In the genomic region with DNA sequence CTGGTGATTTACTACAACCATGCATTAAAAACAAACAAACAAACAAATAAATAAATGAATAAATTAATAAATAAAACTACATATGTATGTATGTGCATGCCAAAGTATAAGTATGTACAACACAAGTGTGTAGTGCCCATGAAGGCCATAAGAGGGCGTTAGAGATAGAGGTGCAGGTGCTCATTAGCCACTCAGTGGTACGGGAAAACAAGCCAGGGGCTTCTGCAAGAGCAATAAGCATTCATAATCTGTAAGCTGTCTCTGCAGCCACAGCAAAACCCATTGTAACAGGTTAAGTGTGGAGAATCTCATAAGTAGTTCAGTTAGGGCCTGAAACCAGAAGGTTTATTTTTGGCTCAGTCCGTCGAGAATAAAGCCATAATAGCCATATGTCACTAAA, we compare ENCODE assay signal across 9 mouse cellular contexts. TPM values are rescaled to one million over a fixed set of nuclear protein-coding genes. Genes with fewer than 3 reads are reported as not detected.
A peak's percentile ranks its signal among the peaks of the same experiment; 100 is the strongest.
DNase-seq lines count a peak whose midpoint lies in the region; ATAC-seq and TF ChIP-seq lines count a peak whose summit lies in the region.
"Had no signal": no experiment of that assay in that cellular context is flagged by ENCODE, and none has a peak within 500 bp of the region (broad histone marks: within the 10 kb centered on the region; RNA-seq: fewer than 3 reads in every experiment).

No protein-coding gene starts in this region.

- H3K9ac ChIP-seq in kidney, embryonic 16.5 days (replicated peaks; ENCODE audit: low read length), result no peak overlapping the region
- no peak overlapping the region for H3K9ac ChIP-seq in kidney, embryonic 14.5 days (ENCODE audit: low read depth, low read length)
- no peak overlapping the region; the same call in 1 of the 2 replicates for H3K9ac ChIP-seq in forebrain, postnatal 0 days
- H3K9ac ChIP-seq in neural tube, embryonic 12.5 days, result no peak overlapping the region

- peaks cover 39% of the 10 kb centered on the region for H3K4me1 ChIP-seq in kidney, embryonic 16.5 days (ENCODE audit: insufficient read depth, low read length)
- H3K4me1 ChIP-seq in kidney, embryonic 14.5 days (ENCODE audit: control insufficient read depth, insufficient read depth, low read length), result peaks cover 19% of the 10 kb centered on the region
- H3K4me1 ChIP-seq in forebrain, postnatal 0 days (ENCODE audit: insufficient read depth), result 0 out of 2 replicates have a peak, but pooled peaks cover 13% of the 10 kb centered on the region
- H3K4me1 ChIP-seq in neural tube, embryonic 12.5 days, result peaks cover 50% of the 10 kb centered on the region

- peak; percentile 37 to 55 for DNase-seq in cerebellum, adult 18-20 months
- peak; percentile 21 for DNase-seq in forebrain, postnatal 0 days
- DNase-seq in spleen, postnatal 10 days (ENCODE audit: low spot score in 2 of 2), result no peak
- no peak for DNase-seq in urinary bladder, adult 2 months (ENCODE audit: low spot score)
- DNase-seq in gastrocnemius, adult 2 months, result no peak
- DNase-seq: thymus, adult 18-20 months had no signal

- intact Hi-C loops in gastrocnemius, adult 2 months (cut with DNase I), result no loop called here

- H3K4me3 ChIP-seq in kidney, embryonic 16.5 days (ENCODE audit: low read length), result no peak overlapping the region
- no peak overlapping the region for H3K4me3 ChIP-seq in kidney, embryonic 14.5 days (ENCODE audit: low read length)
- no peak overlapping the region for H3K4me3 ChIP-seq in forebrain, postnatal 0 days (ENCODE audit: low read depth, low read length)
- H3K4me3 ChIP-seq in neural tube, embryonic 12.5 days, result no peak overlapping the region
- no peak overlapping the region for H3K4me3 ChIP-seq in gastrocnemius, adult 2 months

- ATAC-seq in kidney, embryonic 16.5 days (ENCODE audit: low FRiP score, low TSS enrichment), result no peak
- no peak for ATAC-seq in kidney, embryonic 14.5 days (ENCODE audit: low FRiP score, low TSS enrichment)
- no peak for ATAC-seq in forebrain, postnatal 0 days
- no peak for ATAC-seq in neural tube, embryonic 12.5 days (ENCODE audit: low FRiP score, low read depth)

- peak overlapping the region; percentile 56 for H3K27ac ChIP-seq in kidney, embryonic 16.5 days (ENCODE audit: low read length)
- H3K27ac ChIP-seq in kidney, embryonic 14.5 days (ENCODE audit: low read depth, low read length), result no peak overlapping the region
- H3K27ac ChIP-seq in forebrain, postnatal 0 days (ENCODE audit: low read depth, low read length), result peak overlapping the region; percentile 60
- H3K27ac ChIP-seq in neural tube, embryonic 12.5 days, result peak overlapping the region; percentile 2; the same call in 1 of the 2 replicates
- no peak overlapping the region for H3K27ac ChIP-seq in gastrocnemius, adult 2 months

- H3K4me2 ChIP-seq in kidney, embryonic 16.5 days (replicated peaks; ENCODE audit: low read depth, low read length), result no peak overlapping the region
- H3K4me2 ChIP-seq in kidney, embryonic 14.5 days (replicated peaks; ENCODE audit: low read depth, low read length), result no peak overlapping the region
- H3K4me2 ChIP-seq in forebrain, postnatal 0 days (ENCODE audit: low read depth), result peak overlapping the region; percentile 26; the same call in 1 of the 2 replicates
- H3K4me2 ChIP-seq in neural tube, embryonic 12.5 days (replicated peaks), result no peak overlapping the region

- 81% methylated on average over 4 of the region's 4 CpGs for WGBS in kidney, embryonic 16.5 days
- WGBS in kidney, embryonic 14.5 days, result 77% methylated on average over 4 of the region's 4 CpGs
- 52% methylated on average over 4 of the region's 4 CpGs for WGBS in forebrain, postnatal 0 days
- 63% methylated on average over 4 of the region's 4 CpGs for WGBS in neural tube, embryonic 12.5 days

- peak; percentile 37 for TF ChIP-seq CTCF in forebrain, postnatal 0 days (IDR thresholded peaks at IDR 0.05; ENCODE audit: low read depth)
- TF ChIP-seq CTCF in gastrocnemius, adult 2 months (IDR thresholded peaks at IDR 0.05), result no peak

- H3K27me3 ChIP-seq in kidney, embryonic 16.5 days (ENCODE audit: insufficient read depth, low read length), result no peaks in the 10 kb centered on the region
- H3K27me3 ChIP-seq in kidney, embryonic 14.5 days (ENCODE audit: control insufficient read depth, insufficient read depth, low read length), result no peaks in the 10 kb centered on the region
- no peaks in the 10 kb centered on the region for H3K27me3 ChIP-seq in forebrain, postnatal 0 days (ENCODE audit: insufficient read depth, low read length)
- no peaks in the 10 kb centered on the region for H3K27me3 ChIP-seq in neural tube, embryonic 12.5 days (replicated peaks)

- no peaks in the 10 kb centered on the region for H3K36me3 ChIP-seq in kidney, embryonic 16.5 days (ENCODE audit: insufficient read depth, low read length)
- H3K36me3 ChIP-seq in kidney, embryonic 14.5 days (ENCODE audit: control insufficient read depth, insufficient read depth, low read length), result no peaks in the 10 kb centered on the region
- no peaks in the 10 kb centered on the region for H3K36me3 ChIP-seq in forebrain, postnatal 0 days (ENCODE audit: insufficient read depth)
- H3K36me3 ChIP-seq in neural tube, embryonic 12.5 days, result no peaks in the 10 kb centered on the region

- no peaks in the 10 kb centered on the region for H3K9me3 ChIP-seq in kidney, embryonic 16.5 days (ENCODE audit: low read length)
- no peaks in the 10 kb centered on the region for H3K9me3 ChIP-seq in kidney, embryonic 14.5 days (ENCODE audit: control insufficient read depth, low read length)
- no peaks in the 10 kb centered on the region for H3K9me3 ChIP-seq in forebrain, postnatal 0 days (ENCODE audit: low read length)
- H3K9me3 ChIP-seq in neural tube, embryonic 12.5 days, result no peaks in the 10 kb centered on the region

RNA-seq across cellular contexts. Expression of gene Ncam1, which starts 41.1 kb away (rescaled TPM):
- 137 and 168 TPM in 2 replicates for polyA plus RNA-seq in kidney, embryonic 16.5 days (2015; fragmentation: Nextera tagmentation; extraction: Ambion mirVana)
- polyA plus RNA-seq in kidney, embryonic 14.5 days (2014; fragmentation: Nextera tagmentation; extraction: Ambion mirVana), result 126 and 139 TPM in 2 replicates
- 401 and 517 TPM in 2 replicates for total RNA-seq in forebrain, postnatal 0 days (2014; rRNA removed)
- polyA plus RNA-seq in forebrain, postnatal 0 days (2015; fragmentation: Nextera tagmentation; extraction: Ambion mirVana), result 412 and 524 TPM in 2 replicates
- polyA plus RNA-seq in neural tube, embryonic 12.5 days (2016; fragmentation: Nextera tagmentation; extraction: Ambion mirVana), result 271 and 278 TPM in 2 replicates
- 11.0 and 24.1 TPM in 2 replicates for polyA plus RNA-seq in urinary bladder, adult 2 months (2012; rRNA removed)
- total RNA-seq in gastrocnemius, adult 2 months (2021), result 10 to 100 TPM; 11.6 to 14.6 TPM

Comparison
In these comparisons a context has a peak if more than half of its experiments do, and no peak if none do; other contexts are left out.
1. H3K27ac ChIP-seq: peak in kidney, embryonic 16.5 days (single experiment), forebrain, postnatal 0 days (single experiment) and neural tube, embryonic 12.5 days (single experiment); none in kidney, embryonic 14.5 days (single experiment) and gastrocnemius, adult 2 months (single experiment).
2. DNase-seq: peak in cerebellum, adult 18-20 months (2 of 2) and forebrain, postnatal 0 days (single experiment); none in spleen, postnatal 10 days (0 of 2), urinary bladder, adult 2 months (single experiment) and gastrocnemius, adult 2 months (single experiment).